Mouse (Mus musculus) heart, adult 2 months (tissue): ENCODE results near the gene Oosp1.

Source experiments
- CTCF ChIP-seq: fragments of 200-600 bp; IDR thresholded peaks from 2 replicates; pipeline ENCODE4 v1.8.1; 2022; ENCODE audit warnings: antibody characterized with exemption, mild to moderate bottlenecking, moderate library complexity
- EP300 ChIP-seq: fragments of 200-500 bp; IDR thresholded peaks from 2 replicates; pipeline ENCODE4 v1.6.1; 2011; ENCODE audit warnings: low read depth, low read length, control low read depth; ENCODE audit not compliant: insufficient read depth
- POLR2A ChIP-seq: fragments of 200-500 bp; IDR thresholded peaks from 2 replicates; pipeline ENCODE4 v1.6.1; 2011; ENCODE audit warnings: mild to moderate bottlenecking, low read depth, low read length, control low read depth; ENCODE audit not compliant: insufficient read depth

GRCm38 (mm10) chr19:11639038-11639437 is 51.9 kb downstream of the Oosp1 start:
- TF ChIP-seq POLR2A (no peak), CTCF (no peak), EP300 (no peak)
